Mouse (Mus musculus): ENCODE results near the gene Flnb. TPM values are rescaled to one million over a fixed set of nuclear protein-coding genes. Genes with fewer than 3 reads are reported as not detected.
A peak's percentile ranks its signal among the peaks of the same experiment; 100 is the strongest.

Gene Flnb
- polyA plus RNA-seq, 1 experiment from 2014 or later: 10.5 TPM

DNA sequence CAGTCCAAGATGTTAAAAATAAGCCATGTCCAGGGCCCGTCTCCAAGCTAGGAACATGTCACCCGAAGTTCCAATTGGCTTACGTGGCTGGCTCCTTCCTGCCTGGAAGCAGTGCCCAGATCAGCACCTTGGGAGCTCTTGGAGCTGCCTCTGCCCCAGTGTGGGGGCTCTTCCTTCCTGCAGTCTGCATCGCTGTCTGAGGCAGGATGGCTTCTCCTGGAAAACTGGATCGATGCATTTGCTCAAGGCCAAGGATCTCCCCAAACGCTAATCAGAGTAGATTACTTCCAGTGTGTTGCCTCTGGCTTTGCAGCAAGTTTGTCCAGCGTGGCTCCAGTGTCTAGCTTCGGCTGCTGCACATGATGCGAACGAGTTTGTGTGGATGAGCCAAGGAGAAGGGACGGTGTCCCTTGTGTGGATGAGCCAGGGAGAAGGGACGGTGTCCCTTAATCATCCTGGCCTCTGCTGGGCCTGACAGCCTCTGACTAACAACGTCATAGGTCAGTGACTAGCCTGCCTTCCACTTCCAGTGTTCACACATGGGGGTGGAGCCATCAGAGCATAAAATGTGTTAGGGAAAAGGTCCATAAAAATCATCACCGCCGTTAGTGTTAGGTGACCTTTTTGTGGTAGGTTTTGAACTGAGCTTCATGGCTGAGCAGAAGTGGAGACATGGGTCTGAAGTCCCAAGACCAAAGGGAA lies 25.0 kb downstream of the Flnb start:
- Histone ChIP-seq H3K9ac (replicated peaks; ENCODE audit: low read depth, low read length) (no peak overlapping the region), H3K27ac (ENCODE audit: low read length) (no peak overlapping the region), H3K9me3 (ENCODE audit: control insufficient read depth, low read length) (no peaks in the 10 kb centered on the region), H3K27me3 (replicated peaks; ENCODE audit: control insufficient read depth, insufficient read depth, low read length) (no peaks in the 10 kb centered on the region), H3K4me3 (replicated peaks; ENCODE audit: low read length) (no peak overlapping the region), H3K4me1 (replicated peaks; ENCODE audit: control insufficient read depth, insufficient read depth, low read length) (peaks cover 13% of the 10 kb centered on the region), H3K4me2 (ENCODE audit: low read length) (no peak overlapping the region), H3K36me3 (ENCODE audit: control insufficient read depth, insufficient read depth) (no peaks in the 10 kb centered on the region)
- WGBS: 64% methylated on average over 15 of the region's 15 CpGs
- no peak for ATAC-seq

DNA sequence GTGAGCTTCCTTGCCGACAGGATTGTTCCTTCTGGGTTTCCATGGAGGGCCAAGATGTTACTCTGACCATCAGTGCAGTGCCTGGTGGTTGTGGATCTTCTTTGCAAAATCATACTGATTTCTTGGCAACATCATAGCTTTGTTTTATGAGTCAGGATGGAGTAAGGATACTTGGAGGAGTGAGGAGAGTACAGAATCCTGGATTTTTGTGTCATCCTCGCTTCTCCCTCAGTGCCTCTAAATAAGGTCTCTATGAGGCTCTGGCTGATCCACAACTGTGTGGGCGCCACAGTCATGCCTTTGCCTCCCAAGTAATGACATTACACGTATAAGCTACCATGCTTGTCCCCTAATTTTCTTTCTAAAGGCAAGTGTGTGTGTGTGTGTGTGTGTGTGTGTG lies 28.9 kb downstream of the Flnb start:
- H3K4me1 ChIP-seq (replicated peaks; ENCODE audit: control insufficient read depth, insufficient read depth, low read length): peaks cover 22% of the 10 kb centered on the region
- no peak overlapping the region for H3K9ac ChIP-seq (replicated peaks; ENCODE audit: low read depth, low read length)
- ATAC-seq: no peak
- no peaks in the 10 kb centered on the region for H3K27me3 ChIP-seq (replicated peaks; ENCODE audit: control insufficient read depth, insufficient read depth, low read length)
- H3K36me3 ChIP-seq (ENCODE audit: control insufficient read depth, insufficient read depth): no peaks in the 10 kb centered on the region
- no peak overlapping the region for H3K27ac ChIP-seq (ENCODE audit: low read length)
- no peaks in the 10 kb centered on the region for H3K9me3 ChIP-seq (ENCODE audit: control insufficient read depth, low read length)
- H3K4me3 ChIP-seq (replicated peaks; ENCODE audit: low read length): no peak overlapping the region
- WGBS: 74% methylated on average over 4 of the region's 4 CpGs
- no peak overlapping the region for H3K4me2 ChIP-seq (ENCODE audit: low read length)

GRCm38 (mm10) chr14:7847746-7848232 lies 30.0 kb downstream of the Flnb start:
- ATAC-seq: peak; percentile 82
- Histone ChIP-seq H3K36me3 (ENCODE audit: control insufficient read depth, insufficient read depth) (no peaks in the 10 kb centered on the region), H3K9me3 (ENCODE audit: control insufficient read depth, low read length) (no peaks in the 10 kb centered on the region), H3K4me1 (replicated peaks; ENCODE audit: control insufficient read depth, insufficient read depth, low read length) (peaks cover 31% of the 10 kb centered on the region), H3K27me3 (replicated peaks; ENCODE audit: control insufficient read depth, insufficient read depth, low read length) (no peaks in the 10 kb centered on the region), H3K4me3 (replicated peaks; ENCODE audit: low read length) (no peak overlapping the region), H3K27ac (ENCODE audit: low read length) (peak overlapping the region; percentile 46; the same call in 1 of the 2 replicates), H3K9ac (replicated peaks; ENCODE audit: low read depth, low read length) (no peak overlapping the region), H3K4me2 (ENCODE audit: low read length) (no peak overlapping the region)
- WGBS: 15% methylated on average over 5 of the region's 5 CpGs

DNA sequence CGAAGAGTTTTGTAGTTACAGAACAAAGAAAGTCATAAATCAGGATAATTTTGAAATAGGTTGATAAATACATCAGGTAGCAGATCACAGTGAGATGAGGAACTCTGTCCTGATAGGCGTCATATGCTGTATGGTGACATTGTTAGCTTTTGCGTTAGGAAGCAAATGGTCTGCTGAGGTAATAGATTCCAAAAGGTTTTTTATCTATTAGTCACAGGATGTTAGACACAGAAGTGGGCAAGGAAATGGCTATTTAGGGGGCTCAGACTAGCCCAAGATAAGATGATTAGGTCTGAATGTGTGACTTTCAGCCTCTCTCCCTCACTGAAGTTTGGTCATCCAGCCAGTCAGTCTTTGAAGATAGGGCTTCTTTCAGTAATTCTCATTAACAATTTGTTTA lies 33.2 kb downstream of the Flnb start:
- H3K4me1 ChIP-seq (replicated peaks; ENCODE audit: control insufficient read depth, insufficient read depth, low read length): peaks cover 39% of the 10 kb centered on the region
- H3K9ac ChIP-seq (replicated peaks; ENCODE audit: low read depth, low read length): no peak overlapping the region
- H3K27me3 ChIP-seq (replicated peaks; ENCODE audit: control insufficient read depth, insufficient read depth, low read length): no peaks in the 10 kb centered on the region
- no peak overlapping the region for H3K4me2 ChIP-seq (ENCODE audit: low read length)
- no peak overlapping the region for H3K4me3 ChIP-seq (replicated peaks; ENCODE audit: low read length)
- no peak overlapping the region for H3K27ac ChIP-seq (ENCODE audit: low read length)
- H3K36me3 ChIP-seq (ENCODE audit: control insufficient read depth, insufficient read depth): no peaks in the 10 kb centered on the region
- 77% methylated on average over 3 of the region's 3 CpGs for WGBS
- H3K9me3 ChIP-seq (ENCODE audit: control insufficient read depth, low read length): no peaks in the 10 kb centered on the region
- ATAC-seq: no peak

DNA sequence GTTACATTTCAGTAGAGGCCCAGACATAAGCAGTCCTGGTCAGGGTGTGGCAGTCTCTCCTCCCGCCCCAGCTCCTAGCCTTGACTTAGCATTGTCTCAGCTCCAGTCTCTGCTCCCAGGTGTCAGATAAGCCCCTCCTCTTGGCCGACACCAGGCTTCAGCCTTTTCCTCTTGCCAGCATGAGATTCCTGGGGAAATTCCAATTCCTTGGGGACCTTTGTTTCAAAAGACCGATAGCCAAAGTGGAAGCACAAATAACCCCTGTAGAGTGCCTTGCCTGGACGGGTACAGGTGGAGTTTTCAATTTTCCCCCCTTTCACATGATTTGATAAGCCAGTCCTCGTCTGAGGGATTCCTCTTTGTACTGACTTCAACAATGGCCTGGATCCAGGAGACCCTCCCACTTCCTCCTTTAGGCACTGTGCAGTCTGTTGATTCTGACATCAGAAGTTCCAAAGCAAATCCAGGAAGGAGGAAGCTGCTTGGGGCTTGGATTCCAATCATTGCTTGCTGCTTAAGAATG lies 33.8 kb downstream of the Flnb start:
- no peak for ATAC-seq
- Histone ChIP-seq H3K36me3 (ENCODE audit: control insufficient read depth, insufficient read depth) (no peaks in the 10 kb centered on the region), H3K4me2 (ENCODE audit: low read length) (no peak overlapping the region), H3K9ac (replicated peaks; ENCODE audit: low read depth, low read length) (no peak overlapping the region), H3K27ac (ENCODE audit: low read length) (no peak overlapping the region), H3K27me3 (replicated peaks; ENCODE audit: control insufficient read depth, insufficient read depth, low read length) (no peaks in the 10 kb centered on the region), H3K9me3 (ENCODE audit: control insufficient read depth, low read length) (no peaks in the 10 kb centered on the region), H3K4me1 (replicated peaks; ENCODE audit: control insufficient read depth, insufficient read depth, low read length) (peaks cover 45% of the 10 kb centered on the region), H3K4me3 (replicated peaks; ENCODE audit: low read length) (no peak overlapping the region)
- 8% methylated on average over 5 of the region's 5 CpGs for WGBS

DNA sequence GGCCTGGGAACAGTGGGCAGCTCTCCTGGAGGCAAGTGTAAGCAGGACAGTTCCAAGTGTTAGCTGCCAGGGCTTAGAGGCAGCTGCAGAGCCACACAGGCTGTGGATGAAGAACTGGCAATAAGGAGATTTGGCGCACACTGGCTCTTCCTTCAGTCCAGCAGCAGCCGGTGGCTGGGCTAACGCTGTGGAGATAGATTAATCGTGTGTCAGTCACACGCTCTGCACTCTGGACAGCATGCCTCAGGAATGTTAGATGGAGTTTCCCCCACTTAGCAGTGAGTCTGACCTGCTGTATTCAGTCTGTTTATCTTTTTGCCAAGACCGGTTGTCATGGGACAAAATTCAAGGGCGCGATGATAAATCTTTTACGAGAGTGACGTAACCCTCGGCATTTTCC lies 35.9 kb downstream of the Flnb start:
- no peaks in the 10 kb centered on the region for H3K27me3 ChIP-seq (replicated peaks; ENCODE audit: control insufficient read depth, insufficient read depth, low read length)
- no peaks in the 10 kb centered on the region for H3K9me3 ChIP-seq (ENCODE audit: control insufficient read depth, low read length)
- no peak overlapping the region for H3K9ac ChIP-seq (replicated peaks; ENCODE audit: low read depth, low read length)
- H3K4me3 ChIP-seq (replicated peaks; ENCODE audit: low read length): no peak overlapping the region
- H3K4me1 ChIP-seq (replicated peaks; ENCODE audit: control insufficient read depth, insufficient read depth, low read length): peaks cover 34% of the 10 kb centered on the region
- H3K4me2 ChIP-seq (ENCODE audit: low read length): no peak overlapping the region
- 55% methylated on average over 11 of the region's 11 CpGs for WGBS
- H3K36me3 ChIP-seq (ENCODE audit: control insufficient read depth, insufficient read depth): no peaks in the 10 kb centered on the region
- ATAC-seq: peak; percentile 47
- no peak overlapping the region for H3K27ac ChIP-seq (ENCODE audit: low read length)

DNA sequence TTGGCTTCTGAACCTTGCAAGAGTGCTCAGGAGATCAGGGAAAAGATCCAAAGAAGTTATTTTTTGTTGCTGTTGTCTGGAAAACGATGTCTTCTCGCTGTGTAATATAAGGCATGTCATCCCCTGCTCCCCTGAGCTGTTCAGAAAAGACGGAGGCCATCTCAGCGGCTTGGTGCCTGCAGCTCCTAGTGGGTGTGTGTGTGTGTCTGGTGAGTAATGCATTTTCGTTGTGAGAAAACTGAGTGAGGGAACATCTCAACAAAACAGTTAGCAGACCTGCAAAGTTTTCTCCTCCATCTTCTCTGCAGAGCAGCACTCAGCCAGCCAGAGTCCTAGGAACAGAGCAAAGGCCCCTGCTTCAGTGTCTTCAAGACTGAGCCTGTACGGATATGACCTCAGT lies 36.6 kb downstream of the Flnb start:
- Histone ChIP-seq H3K36me3 (ENCODE audit: control insufficient read depth, insufficient read depth) (no peaks in the 10 kb centered on the region), H3K9me3 (ENCODE audit: control insufficient read depth, low read length) (no peaks in the 10 kb centered on the region), H3K27me3 (replicated peaks; ENCODE audit: control insufficient read depth, insufficient read depth, low read length) (no peaks in the 10 kb centered on the region), H3K4me2 (ENCODE audit: low read length) (no peak overlapping the region), H3K4me1 (replicated peaks; ENCODE audit: control insufficient read depth, insufficient read depth, low read length) (peaks cover 34% of the 10 kb centered on the region), H3K9ac (replicated peaks; ENCODE audit: low read depth, low read length) (no peak overlapping the region), H3K27ac (ENCODE audit: low read length) (no peak overlapping the region), H3K4me3 (replicated peaks; ENCODE audit: low read length) (no peak overlapping the region)
- no peak for ATAC-seq
- 80% methylated on average over 6 of the region's 6 CpGs for WGBS

GRCm38 (mm10) chr14:7855101-7855500 lies 37.3 kb downstream of the Flnb start:
- Histone ChIP-seq H3K9me3 (ENCODE audit: control insufficient read depth, low read length) (no peaks in the 10 kb centered on the region), H3K4me1 (replicated peaks; ENCODE audit: control insufficient read depth, insufficient read depth, low read length) (peaks cover 34% of the 10 kb centered on the region), H3K36me3 (ENCODE audit: control insufficient read depth, insufficient read depth) (no peaks in the 10 kb centered on the region), H3K27me3 (replicated peaks; ENCODE audit: control insufficient read depth, insufficient read depth, low read length) (no peaks in the 10 kb centered on the region), H3K4me2 (ENCODE audit: low read length) (no peak overlapping the region), H3K27ac (ENCODE audit: low read length) (no peak overlapping the region), H3K9ac (replicated peaks; ENCODE audit: low read depth, low read length) (no peak overlapping the region), H3K4me3 (replicated peaks; ENCODE audit: low read length) (no peak overlapping the region)
- ATAC-seq: no peak
- WGBS: 36% methylated on average over 6 of the region's 6 CpGs

GRCm38 (mm10) chr14:7855501-7855900 lies 37.7 kb downstream of the Flnb start:
- Histone ChIP-seq H3K27ac (ENCODE audit: low read length) (no peak overlapping the region), H3K9me3 (ENCODE audit: control insufficient read depth, low read length) (no peaks in the 10 kb centered on the region), H3K36me3 (ENCODE audit: control insufficient read depth, insufficient read depth) (no peaks in the 10 kb centered on the region), H3K27me3 (replicated peaks; ENCODE audit: control insufficient read depth, insufficient read depth, low read length) (no peaks in the 10 kb centered on the region), H3K4me3 (replicated peaks; ENCODE audit: low read length) (no peak overlapping the region), H3K4me1 (replicated peaks; ENCODE audit: control insufficient read depth, insufficient read depth, low read length) (peaks cover 34% of the 10 kb centered on the region), H3K4me2 (ENCODE audit: low read length) (no peak overlapping the region), H3K9ac (replicated peaks; ENCODE audit: low read depth, low read length) (no peak overlapping the region)
- 50% methylated on average over 5 of the region's 5 CpGs for WGBS
- ATAC-seq: no peak

Data from forebrain, embryonic 16.5 days (tissue).